Mouse (Mus musculus): Measurements from ENCODE around the gene Pappa2. TPM values are rescaled to one million over a fixed set of nuclear protein-coding genes. Genes with fewer than 3 reads are reported as not detected.

Pappa2 gene
- total RNA-seq, 2 experiments from 2014 or later: not detected

DNA sequence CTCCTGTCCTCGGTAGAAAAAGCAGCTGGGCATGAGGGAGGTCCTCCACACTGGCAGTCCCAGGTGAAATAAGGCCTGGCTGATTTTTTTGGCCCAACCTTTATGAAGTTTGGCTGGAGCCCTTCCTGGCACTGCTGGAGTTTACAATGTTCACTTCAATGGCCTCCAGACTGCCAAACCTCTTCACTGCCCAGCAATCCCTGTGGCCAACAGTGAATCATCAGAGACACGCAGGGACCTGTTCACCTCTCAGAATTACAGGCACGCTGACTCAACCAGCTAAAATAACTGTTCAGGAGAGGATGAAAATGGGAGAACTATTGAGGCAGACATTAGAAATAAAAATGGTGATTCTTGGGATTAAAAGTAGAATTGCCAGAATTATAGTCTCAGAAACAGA lies 63.2 kb downstream of the Pappa2 start:
- ATAC-seq (replicated peaks; ENCODE audit: low FRiP score, poor library complexity, severe bottlenecking): no peak

DNA sequence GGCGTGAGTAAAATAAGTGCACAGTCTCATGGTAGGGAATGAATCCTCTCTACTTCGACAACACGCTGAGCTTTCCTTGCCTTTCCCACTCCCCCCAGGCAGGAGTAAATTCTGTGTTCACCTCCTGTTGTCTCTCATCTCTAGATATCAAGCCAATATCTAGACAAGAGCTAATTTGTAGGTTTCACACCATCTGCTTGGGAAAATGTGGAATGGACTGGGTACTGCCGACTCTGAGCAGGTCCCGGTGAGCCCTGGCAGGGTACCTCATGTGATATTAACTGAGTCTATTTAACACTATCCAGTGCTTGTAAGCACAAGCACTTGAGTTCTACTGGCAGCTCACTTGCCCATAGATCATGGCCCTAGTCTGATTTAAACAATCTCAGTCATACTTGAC lies 64.7 kb downstream of the Pappa2 start:
- no peak for ATAC-seq (replicated peaks; ENCODE audit: low FRiP score, poor library complexity, severe bottlenecking)

DNA sequence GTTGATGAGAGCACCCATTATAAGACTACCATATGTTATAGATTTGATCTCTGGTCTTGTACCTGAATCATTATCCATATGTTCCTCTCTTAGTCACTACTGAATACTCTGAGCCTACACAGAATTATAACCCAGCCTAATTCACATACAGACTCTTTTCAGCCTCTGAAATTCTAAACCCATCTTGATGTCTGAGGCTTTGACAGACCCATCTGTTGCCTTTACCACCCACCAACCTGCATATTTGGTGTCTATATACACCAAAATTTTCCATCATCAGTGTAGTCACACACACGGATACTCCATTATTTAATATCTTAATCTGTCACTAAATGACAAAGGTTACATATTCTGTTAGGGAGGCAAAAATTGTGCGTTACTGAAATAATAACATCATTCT lies 69.6 kb downstream of the Pappa2 start:
- no peak for ATAC-seq (replicated peaks; ENCODE audit: low FRiP score, poor library complexity, severe bottlenecking)

DNA sequence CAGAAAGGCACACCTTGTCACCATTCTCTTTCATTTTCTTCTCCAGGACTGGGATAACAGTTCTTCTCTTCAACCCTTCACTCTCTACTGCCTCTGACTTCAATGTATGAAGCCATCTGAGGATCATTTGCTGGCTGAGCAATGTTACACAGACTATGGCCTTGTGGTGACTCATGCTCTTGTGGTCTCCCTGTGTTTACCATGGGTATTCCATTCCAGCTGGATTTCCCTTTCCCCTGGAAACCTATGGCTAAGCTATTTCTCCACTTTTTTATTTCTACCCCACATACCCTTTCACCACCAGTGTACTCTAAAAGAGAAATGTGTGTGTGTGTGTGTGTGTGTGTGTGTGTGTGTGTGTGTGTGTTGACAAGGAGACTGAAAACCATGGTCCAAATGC lies 83.0 kb downstream of the Pappa2 start:
- no peak for ATAC-seq (replicated peaks; ENCODE audit: low FRiP score, poor library complexity, severe bottlenecking)

DNA sequence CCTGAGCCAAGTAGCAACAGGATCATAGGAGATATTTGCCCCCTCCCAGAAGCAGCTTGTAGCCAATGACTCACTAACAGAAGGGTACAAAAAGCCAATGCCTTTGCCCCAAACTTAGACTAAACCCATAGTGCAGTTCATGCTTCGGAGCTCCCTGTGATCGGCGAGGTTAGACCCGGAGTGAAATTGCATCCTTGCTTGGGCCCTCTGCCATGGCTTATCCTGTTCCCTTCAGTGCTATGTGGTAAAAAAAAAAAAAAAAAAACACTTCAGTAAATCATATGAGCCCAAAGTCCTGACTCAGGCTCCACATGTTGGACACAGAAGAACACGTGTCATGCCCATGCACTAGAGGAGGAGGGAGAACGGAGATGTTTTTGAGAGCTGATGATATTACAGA lies 85.8 kb downstream of the Pappa2 start:
- ATAC-seq (replicated peaks; ENCODE audit: low FRiP score, poor library complexity, severe bottlenecking): no peak

DNA sequence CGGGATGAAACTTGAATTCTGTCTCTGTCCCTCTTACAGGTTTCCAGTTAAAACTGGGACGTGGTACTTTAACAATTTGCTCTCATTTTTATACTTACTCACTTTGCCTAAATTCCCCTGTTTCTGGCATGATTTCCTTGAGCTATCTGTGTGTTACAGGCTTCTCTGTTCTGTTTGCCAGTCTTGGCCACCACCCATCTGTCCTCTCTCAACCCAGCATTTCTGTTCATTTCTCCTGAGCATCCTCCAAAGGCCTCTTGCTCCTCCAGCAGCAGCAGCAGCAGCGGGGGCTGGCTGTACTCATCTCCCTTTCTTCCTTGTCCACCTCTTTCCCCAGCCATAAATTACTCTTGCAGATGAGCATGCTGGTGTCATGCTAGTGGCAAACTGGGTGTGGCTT lies 104.8 kb downstream of the Pappa2 start:
- ATAC-seq (replicated peaks; ENCODE audit: low FRiP score, poor library complexity, severe bottlenecking): no peak

DNA sequence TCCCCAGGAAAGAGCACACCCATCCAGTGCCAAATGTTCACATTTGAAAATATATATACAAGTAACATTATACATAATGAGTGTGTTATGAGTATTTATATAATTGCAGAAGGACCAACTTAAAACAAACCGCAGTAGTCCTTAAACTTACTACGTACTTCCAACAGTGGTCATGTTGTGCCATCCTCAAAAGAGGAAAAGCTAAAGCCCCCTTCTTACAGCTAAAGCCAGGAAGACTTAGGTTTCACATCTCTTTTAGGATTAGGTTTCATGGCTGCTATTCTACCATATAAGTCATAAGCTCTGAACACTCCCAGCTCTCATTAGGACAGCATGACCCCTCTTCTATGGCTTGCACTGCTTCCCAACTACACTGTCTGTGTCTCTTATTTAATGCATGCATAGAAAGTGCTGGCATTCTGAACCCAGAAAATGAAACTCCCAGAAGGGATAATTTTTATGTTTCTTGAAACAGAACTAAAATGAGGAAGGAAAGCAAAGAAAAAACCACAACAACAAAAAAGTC lies 105.7 kb downstream of the Pappa2 start:
- ATAC-seq (replicated peaks; ENCODE audit: low FRiP score, poor library complexity, severe bottlenecking): no peak

DNA sequence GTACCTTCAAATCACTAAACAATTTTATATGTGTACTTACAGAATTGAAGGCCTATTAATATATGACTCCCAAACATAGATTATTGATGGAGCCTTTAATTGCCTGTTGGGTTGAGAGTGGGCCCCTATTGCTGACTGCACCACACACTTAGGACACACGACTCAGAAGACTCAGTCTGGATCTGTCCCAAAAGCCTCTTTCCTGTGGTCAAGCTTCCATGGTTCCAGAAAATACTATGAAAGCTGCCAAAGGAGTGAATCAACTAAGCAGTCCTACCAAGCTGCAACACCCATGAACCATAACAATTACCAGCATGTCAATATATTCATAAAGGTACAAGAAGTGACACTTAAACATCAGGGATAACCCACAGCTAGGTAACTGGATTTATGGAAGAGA lies 106.7 kb downstream of the Pappa2 start:
- no peak for ATAC-seq (replicated peaks; ENCODE audit: low FRiP score, poor library complexity, severe bottlenecking)

DNA sequence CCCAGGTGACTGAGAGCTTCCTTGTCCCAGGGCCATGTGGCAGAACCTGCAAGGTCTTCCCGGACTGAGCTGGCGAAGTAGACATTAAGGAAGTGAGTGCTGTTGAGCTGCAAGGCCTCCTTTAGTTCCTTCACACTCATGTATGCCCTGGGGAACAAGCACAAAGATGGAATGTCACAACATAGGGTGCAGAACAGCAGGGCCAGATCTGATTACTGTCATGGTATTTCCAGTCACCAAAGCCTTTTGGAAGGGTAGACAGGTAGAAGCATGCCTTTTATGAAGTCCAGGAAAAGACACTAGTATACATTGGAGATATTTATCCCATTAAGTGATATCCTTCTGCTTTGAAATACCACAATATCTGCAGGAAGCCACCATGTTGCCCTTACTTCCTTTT lies 108.9 kb downstream of the Pappa2 start:
- no peak for ATAC-seq (replicated peaks; ENCODE audit: low FRiP score, poor library complexity, severe bottlenecking)

DNA sequence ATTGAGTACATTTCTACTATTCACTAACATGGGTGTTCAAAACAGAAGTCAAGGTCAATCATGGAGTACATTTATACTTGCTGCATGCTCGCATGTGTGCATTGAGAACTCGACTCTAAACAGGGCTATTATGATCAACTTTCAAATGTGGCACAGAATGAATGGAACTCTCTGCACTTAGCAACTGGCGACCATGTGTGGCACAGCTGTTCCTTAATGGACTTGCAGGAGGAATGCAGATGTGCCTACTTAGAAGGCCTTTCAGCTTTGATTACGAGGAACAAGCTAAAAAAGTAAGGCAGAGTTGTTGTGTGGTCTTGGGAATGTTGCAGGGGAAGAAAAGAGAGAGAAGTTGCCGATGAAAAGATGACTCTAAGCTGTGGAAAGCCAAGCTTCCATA lies 120.1 kb downstream of the Pappa2 start:
- ATAC-seq (replicated peaks; ENCODE audit: low FRiP score, poor library complexity, severe bottlenecking): no peak

DNA sequence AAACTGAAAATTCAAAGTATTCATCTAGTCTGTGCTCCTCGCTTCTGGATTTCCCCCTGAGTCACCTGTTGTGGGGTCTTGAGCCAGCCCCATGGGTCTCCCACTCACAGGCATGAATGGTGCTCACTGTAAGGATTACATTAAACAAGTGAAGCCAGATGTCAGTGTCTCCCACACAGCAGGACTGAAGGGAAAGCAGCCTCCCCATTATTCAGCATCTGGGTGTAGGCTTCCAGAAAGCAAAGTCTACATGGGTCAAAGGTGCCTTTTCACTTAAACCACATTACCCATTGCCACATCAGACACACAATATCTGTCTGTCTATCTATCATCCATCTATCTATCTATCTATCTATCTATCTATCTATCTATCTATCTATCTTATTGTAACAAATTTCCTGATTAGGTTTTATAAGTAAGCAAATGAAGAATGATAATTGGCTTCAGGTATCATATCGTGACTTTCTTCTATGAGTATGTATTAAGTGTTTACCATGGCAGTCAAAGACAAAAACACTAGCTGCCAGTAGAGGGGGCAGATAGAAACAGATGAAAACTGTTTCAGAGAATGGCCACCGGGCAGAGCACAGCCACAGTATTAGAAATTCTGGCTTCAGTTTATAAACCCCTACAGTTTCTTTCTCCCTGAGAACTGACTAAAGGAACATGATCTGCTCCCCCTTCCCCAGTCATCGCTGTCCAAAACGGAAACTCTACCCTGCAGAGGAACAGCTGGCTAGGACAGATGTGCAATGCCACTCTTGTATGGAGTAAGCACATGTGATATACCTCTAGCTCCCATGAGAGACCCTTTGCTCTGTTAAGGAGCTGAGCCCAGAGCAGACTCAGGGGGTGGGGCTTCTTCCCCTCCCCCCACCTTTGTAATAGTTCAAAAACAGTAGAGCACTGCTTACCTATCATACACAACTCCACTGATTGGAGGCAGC lies 126.1 kb downstream of the Pappa2 start:
- ATAC-seq (replicated peaks; ENCODE audit: low FRiP score, poor library complexity, severe bottlenecking): no peak

DNA sequence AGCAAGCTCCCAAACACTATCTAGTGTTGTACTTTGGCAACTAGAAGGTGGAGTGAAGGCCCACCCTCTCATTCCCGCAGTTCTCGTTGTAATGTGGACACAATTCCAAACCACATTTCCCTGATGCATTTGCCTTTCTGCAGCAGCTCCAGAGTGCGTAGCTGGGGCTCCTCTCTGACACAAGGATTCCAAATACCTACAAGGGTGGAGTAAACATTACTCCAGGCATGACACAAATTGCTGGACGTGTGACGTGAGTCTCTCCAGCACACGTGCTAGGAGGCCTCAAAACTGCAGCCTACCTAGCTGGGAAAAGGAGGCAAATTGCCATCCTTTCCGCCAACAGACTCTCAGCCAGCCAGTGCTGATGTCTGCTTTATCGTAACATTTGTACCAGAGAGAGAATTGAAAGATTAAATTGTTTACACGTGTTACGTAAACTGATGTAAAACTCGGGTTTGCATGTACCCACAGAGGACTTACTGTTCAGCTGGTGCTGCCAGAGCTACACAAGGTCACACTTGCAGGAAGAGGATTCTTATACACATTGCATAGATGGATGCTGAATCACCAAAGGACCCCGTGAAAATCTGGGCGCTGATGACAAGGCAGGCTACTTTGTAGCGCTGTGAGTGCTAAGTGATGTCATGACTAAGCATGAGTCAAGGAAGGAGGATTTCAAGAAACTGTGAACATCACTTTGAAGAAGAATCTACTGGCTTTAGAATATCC lies 127.3 kb downstream of the Pappa2 start:
- ATAC-seq (replicated peaks; ENCODE audit: low FRiP score, poor library complexity, severe bottlenecking): no peak

DNA sequence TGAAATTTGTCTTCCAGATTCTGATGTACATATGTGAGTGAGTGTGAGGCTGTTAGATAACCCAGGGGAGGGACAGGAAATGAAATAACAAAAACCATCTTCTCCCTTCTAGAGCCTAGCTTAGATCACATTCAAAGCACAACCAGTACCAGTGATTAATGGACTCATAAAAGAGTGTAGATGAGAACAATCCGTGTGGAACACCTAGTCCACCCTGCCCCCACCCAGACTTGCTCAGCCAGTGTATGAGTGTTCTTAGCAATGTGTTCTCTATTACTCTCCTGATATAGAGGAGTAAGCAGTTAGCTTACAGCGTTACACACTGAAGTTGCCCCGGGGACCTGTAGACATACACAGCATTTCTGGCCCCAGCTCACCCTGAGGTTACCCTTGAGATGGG lies 129.8 kb downstream of the Pappa2 start:
- ATAC-seq (replicated peaks; ENCODE audit: low FRiP score, poor library complexity, severe bottlenecking): no peak

DNA sequence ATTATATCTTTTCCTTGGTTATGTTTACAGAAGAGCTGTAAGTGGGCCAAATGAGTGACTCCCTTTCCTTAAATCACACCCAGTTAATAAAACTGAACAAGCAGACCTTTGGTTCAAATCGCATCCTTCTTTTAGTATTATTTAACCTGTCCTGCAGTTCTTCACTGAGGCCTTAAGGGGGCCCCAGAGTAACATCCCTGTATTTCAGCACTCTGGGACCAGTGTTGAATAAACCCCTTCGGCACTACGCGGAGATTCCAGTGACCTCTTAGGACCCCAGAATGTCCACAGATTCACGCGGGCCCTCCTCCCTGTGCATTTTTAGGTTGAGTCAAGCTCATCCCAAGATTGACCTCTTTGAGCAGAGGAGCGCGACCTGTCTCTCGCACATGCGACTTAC lies 135.7 kb downstream of the Pappa2 start:
- ATAC-seq (replicated peaks; ENCODE audit: low FRiP score, poor library complexity, severe bottlenecking): no peak

DNA sequence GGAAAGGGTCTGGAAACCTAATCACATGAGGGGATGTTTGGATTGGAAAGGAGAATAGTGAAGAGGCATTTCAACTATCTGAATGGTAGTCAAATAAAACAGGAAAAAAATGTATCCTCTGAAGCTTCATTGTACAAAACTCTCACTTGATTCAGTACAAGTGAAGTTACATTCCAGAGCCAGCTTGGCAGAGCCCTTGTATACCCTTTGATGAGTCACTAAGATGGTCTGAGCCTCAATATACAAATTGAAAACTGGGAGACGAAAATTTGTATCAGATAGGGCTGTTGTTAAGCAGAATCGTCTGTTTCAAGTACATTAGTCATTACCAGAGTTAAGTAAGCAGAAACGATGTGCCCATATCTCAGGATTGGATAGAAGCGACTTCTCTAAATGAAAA lies 143.1 kb downstream of the Pappa2 start:
- ATAC-seq (replicated peaks; ENCODE audit: low FRiP score, poor library complexity, severe bottlenecking): no peak

DNA sequence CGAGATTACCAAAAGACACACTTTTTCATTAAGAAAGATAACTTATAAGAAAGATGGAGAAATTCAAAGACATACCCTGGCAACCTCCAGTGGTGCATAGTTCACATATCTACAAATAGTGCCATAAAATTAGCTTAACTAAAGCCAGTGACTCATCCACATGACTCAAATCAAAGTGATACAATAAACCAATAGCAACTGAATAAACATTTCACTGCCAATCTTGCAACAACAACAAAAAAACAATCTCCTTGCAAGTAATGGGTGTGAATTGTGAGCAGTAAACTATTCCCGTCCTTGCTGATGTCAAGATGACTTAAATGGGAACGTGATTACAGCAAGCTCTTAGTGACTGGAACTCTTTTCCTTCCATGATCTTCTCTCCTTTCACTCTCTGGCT lies 150.1 kb downstream of the Pappa2 start:
- no peak for ATAC-seq (replicated peaks; ENCODE audit: low FRiP score, poor library complexity, severe bottlenecking)

DNA sequence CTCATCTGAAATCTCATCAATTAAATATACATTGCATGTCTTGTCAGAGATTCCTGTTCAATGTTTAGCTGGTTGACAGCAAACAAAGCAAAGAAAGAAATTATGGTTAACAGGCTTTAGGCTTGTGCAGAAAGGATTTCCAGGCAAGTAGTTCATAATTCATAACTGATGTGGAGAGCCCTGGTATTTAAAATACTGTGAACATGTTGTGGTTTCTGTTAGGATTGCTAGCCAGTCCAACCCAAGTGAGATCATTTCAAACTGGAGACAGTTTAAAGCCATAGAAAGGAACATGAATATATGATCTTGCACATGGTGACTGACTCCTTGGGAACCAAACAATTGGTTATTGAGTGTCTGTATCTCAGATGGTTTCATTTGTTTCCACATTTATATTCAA lies 152.4 kb downstream of the Pappa2 start:
- ATAC-seq (replicated peaks; ENCODE audit: low FRiP score, poor library complexity, severe bottlenecking): no peak

DNA sequence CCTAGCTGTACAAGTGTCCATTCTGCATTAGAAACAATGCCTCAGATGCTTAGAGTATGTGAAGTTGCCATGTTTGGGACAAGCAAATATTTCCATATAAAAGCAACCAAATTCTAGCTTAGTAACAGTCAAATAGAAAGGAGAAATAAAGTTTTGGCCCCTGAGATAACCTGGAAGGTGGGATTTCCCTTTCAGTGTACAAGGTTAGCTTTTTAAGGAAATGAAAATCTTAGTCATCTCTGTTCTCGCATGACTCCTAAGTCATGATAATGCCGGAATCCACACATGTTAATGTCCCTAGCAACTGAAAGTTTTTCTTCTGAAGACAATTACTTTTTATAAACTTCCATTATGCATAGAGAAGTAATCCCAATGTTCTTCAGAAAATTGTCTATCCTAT lies 160.6 kb downstream of the Pappa2 start:
- ATAC-seq (replicated peaks; ENCODE audit: low FRiP score, poor library complexity, severe bottlenecking): no peak

DNA sequence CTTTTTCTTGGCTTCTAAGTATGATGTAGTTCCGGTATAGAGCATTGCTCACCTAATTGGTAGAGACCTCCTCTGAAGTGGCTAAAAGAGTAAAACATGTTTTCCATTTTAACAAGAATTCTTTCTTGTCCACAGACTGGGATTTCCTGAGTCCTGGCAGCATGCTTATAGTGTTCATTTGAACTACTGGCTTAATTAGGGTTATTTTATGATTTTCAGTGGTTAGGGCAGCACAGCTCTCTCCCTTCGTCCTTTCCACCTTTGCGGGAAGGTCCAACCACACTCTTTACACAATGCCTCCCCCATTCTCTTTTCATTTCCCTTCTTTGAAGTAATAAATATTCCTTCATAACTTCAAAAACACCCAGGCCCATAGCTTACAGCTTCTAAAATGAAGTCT lies 163.8 kb downstream of the Pappa2 start:
- ATAC-seq (replicated peaks; ENCODE audit: low FRiP score, poor library complexity, severe bottlenecking): no peak

DNA sequence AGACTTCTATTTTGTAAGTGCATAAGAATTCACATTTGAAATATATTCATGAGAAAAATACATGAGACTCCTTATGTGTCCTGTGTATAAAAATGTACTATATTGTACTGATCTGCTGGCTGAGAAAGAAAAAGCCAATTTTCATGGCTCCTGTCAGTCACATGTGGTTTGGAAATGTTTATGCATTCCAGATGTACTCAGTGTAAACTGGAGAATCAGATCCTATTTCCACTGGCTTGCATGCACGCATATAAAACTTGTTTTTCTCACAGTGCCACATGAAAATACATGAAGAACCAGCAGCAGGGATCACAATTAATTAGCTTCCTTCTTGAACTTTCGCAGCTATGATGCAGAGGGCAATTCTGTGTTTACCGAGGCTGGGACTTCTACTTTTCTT lies 168.4 kb downstream of the Pappa2 start:
- ATAC-seq (replicated peaks; ENCODE audit: low FRiP score, poor library complexity, severe bottlenecking): no peak

DNA sequence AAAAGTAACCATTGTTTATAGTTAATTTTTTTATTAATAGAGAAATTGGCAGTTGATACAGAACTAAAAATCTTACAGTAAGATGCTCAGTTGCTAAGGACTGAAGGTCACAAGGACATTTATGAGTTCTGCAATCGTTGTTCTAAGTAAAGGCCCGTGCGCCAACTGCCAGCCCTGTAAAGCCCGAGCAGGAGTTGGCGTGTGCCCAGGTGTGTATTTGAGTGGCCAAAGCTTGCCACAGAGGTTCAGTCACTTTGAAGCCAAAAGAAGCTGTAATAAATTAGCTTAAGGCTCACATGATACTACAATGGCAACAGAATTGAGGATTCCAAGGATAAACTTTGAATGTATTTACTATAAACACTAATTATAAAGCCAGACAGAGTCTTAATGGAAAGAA lies 204.8 kb downstream of the Pappa2 start:
- no peak for ATAC-seq (replicated peaks; ENCODE audit: low FRiP score, poor library complexity, severe bottlenecking)
